23 mouse cellular contexts compared by ENCODE assay signal in genomic region chr10:96649524-96649923, GRCm38 (mm10). TPM values are rescaled to one million over a fixed set of nuclear protein-coding genes. Genes with fewer than 3 reads are reported as not detected.
A peak's percentile ranks its signal among the peaks of the same experiment; 100 is the strongest.
DNase-seq lines count a peak whose midpoint lies in the region; ATAC-seq and TF ChIP-seq lines count a peak whose summit lies in the region.
"Had no signal": no experiment of that assay in that cellular context is flagged by ENCODE, and none has a peak within 500 bp of the region (broad histone marks: within the 10 kb centered on the region; RNA-seq: fewer than 3 reads in every experiment).

No protein-coding gene starts in this region.

- H3K27me3 ChIP-seq in cerebellum, adult 2 months (ENCODE audit: control insufficient read depth, insufficient read depth, low read length), result no peaks in the 10 kb centered on the region
- no peaks in the 10 kb centered on the region for H3K27me3 ChIP-seq in liver, postnatal 0 days (ENCODE audit: insufficient read depth, low read length)
- H3K27me3 ChIP-seq in liver, embryonic 11.5 days (replicated peaks; ENCODE audit: control insufficient read depth, insufficient read depth, low read length), result no peaks in the 10 kb centered on the region
- H3K27me3 ChIP-seq: CH12.LX; embryonic facial prominence, embryonic 12.5 days; forebrain, embryonic 13.5 days; forebrain, embryonic 15.5 days; Patski had no signal

- TF ChIP-seq POLR2A in cerebellum, adult 2 months (IDR thresholded peaks at IDR 0.05; ENCODE audit: borderline replicate concordance, insufficient read depth, low read length), result no peak

- DNase-seq in cerebellum, adult 2 months, result no peak
- DNase-seq in cerebellum, postnatal 10 days, result no peak
- DNase-seq in liver, postnatal 0 days, result no peak
- DNase-seq in liver, embryonic 11.5 days (ENCODE audit: low spot score), result no peak
- peak; percentile 50 for DNase-seq in naive thymus-derived CD4-positive, alpha-beta T cell, adult 2 months (ENCODE audit: low read depth)
- DNase-seq in lung, postnatal 4 days, result no peak
- DNase-seq: adrenal gland, adult 8-10 months; adrenal gland, postnatal 14 days; adrenal gland, postnatal 36 days; B cell, adult 2 months; cerebellum, adult 11-12 months; cerebellum, adult 8-10 months; cerebellum, adult 9-11 months; cerebellum, postnatal 25 days; forebrain, postnatal 0 days had no signal

- peak overlapping the region; percentile 63; the same call in 1 of the 2 replicates for H3K27ac ChIP-seq in cerebellum, adult 2 months (ENCODE audit: insufficient read depth, low read length)
- peak overlapping the region; percentile 55; the same call in 1 of the 2 replicates for H3K27ac ChIP-seq in liver, postnatal 0 days (ENCODE audit: low read depth)
- H3K27ac ChIP-seq in liver, embryonic 11.5 days (ENCODE audit: low read depth, low read length), result no peak overlapping the region
- H3K27ac ChIP-seq: embryonic facial prominence, embryonic 10.5 days; embryonic facial prominence, embryonic 12.5 days; forebrain, embryonic 13.5 days; forebrain, embryonic 15.5 days had no signal

- no peaks in the 10 kb centered on the region for H3K9me3 ChIP-seq in liver, postnatal 0 days (ENCODE audit: low read length)
- no peaks in the 10 kb centered on the region for H3K9me3 ChIP-seq in liver, embryonic 11.5 days (ENCODE audit: control insufficient read depth, low read length)
- H3K9me3 ChIP-seq: embryonic facial prominence, embryonic 10.5 days; embryonic facial prominence, embryonic 12.5 days; forebrain, embryonic 13.5 days; forebrain, embryonic 15.5 days had no signal

- H3K4me2 ChIP-seq in liver, postnatal 0 days (ENCODE audit: low read depth, low read length), result no peak overlapping the region
- H3K4me2 ChIP-seq in liver, embryonic 11.5 days, result no peak overlapping the region
- H3K4me2 ChIP-seq: embryonic facial prominence, embryonic 12.5 days; forebrain, embryonic 13.5 days; forebrain, embryonic 15.5 days had no signal

- H3K4me3 ChIP-seq in cerebellum, adult 2 months (replicated peaks; ENCODE audit: insufficient read depth, low read depth, low read length), result no peak overlapping the region
- no peak overlapping the region for H3K4me3 ChIP-seq in liver, postnatal 0 days (ENCODE audit: low read depth, low read length)
- H3K4me3 ChIP-seq in liver, embryonic 11.5 days (ENCODE audit: low read depth, low read length), result no peak overlapping the region
- H3K4me3 ChIP-seq: embryonic facial prominence, embryonic 10.5 days; embryonic facial prominence, embryonic 12.5 days; forebrain, embryonic 13.5 days; forebrain, embryonic 15.5 days had no signal

- H3K4me1 ChIP-seq in cerebellum, adult 2 months (ENCODE audit: control insufficient read depth, insufficient read depth, low read length), result peaks cover 27% of the 10 kb centered on the region; the same call in 1 of the 2 replicates
- peaks cover 16% of the 10 kb centered on the region for H3K4me1 ChIP-seq in liver, postnatal 0 days (ENCODE audit: insufficient read depth)
- no peaks in the 10 kb centered on the region; the same call in 1 of the 2 replicates for H3K4me1 ChIP-seq in liver, embryonic 11.5 days (replicated peaks; ENCODE audit: control insufficient read depth, insufficient read depth, low read length)

- no peaks in the 10 kb centered on the region for H3K36me3 ChIP-seq in liver, postnatal 0 days (replicated peaks; ENCODE audit: insufficient read depth, low read length)
- no peaks in the 10 kb centered on the region for H3K36me3 ChIP-seq in liver, embryonic 11.5 days (ENCODE audit: control insufficient read depth, insufficient read depth, low read length)
- H3K36me3 ChIP-seq: embryonic facial prominence, embryonic 10.5 days; embryonic facial prominence, embryonic 12.5 days; forebrain, embryonic 15.5 days; G1E had no signal

- TF ChIP-seq EP300 in liver, postnatal 0 days (IDR thresholded peaks at IDR 0.05; ENCODE audit: low read depth), result no peak

- WGBS in cerebellum, adult 2 months, result 88% methylated on average over 3 of the region's 3 CpGs
- 59% methylated on average over 3 of the region's 3 CpGs for WGBS in liver, postnatal 0 days (ENCODE audit: insufficient replicate concordance)
- whole genome bisulfite sequencing in liver, embryonic 11.5 days, result 74% methylated on average over 3 of the region's 3 CpGs

- H3K9ac ChIP-seq in liver, postnatal 0 days (replicated peaks), result no peak overlapping the region
- no peak overlapping the region for H3K9ac ChIP-seq in liver, embryonic 11.5 days (ENCODE audit: low read depth, low read length)
- H3K9ac ChIP-seq: embryonic facial prominence, embryonic 12.5 days; forebrain, embryonic 13.5 days; forebrain, embryonic 15.5 days; forebrain, postnatal 0 days had no signal

- ATAC-seq in liver, postnatal 0 days, result peak; percentile 27
- ATAC-seq in liver, embryonic 11.5 days (replicated peaks; ENCODE audit: low FRiP score), result no peak
- ATAC-seq: activated CD4-positive, CD25-positive, alpha-beta regulatory T cell, adult 4 months; forebrain, embryonic 13.5 days; forebrain, embryonic 15.5 days; forebrain, postnatal 0 days; Patski had no signal

- TF ChIP-seq CTCF in cerebellum, adult 2 months (IDR thresholded peaks at IDR 0.05; ENCODE audit: borderline replicate concordance, insufficient read depth, low read depth, low read length), result no peak
- TF ChIP-seq CTCF in liver, postnatal 0 days (IDR thresholded peaks at IDR 0.05; ENCODE audit: low read depth), result no peak

RNA-seq across cellular contexts. Expression of gene Btg1, which starts 32.7 kb away (rescaled TPM):
- 72.7 and 87.6 TPM in 2 replicates for polyA plus RNA-seq in cerebellum, adult 2 months (2012; rRNA removed)
- 30.4 and 37.3 TPM in 2 replicates for polyA plus RNA-seq in liver, postnatal 0 days (2015; fragmentation: Nextera tagmentation; extraction: Ambion mirVana)
- polyA plus RNA-seq in liver, embryonic 11.5 days (2014; fragmentation: Nextera tagmentation; extraction: Ambion mirVana), result 11.8 and 13.3 TPM in 2 replicates
